Mouse (Mus musculus): ENCODE measurements around the gene Kif3a. TPM values are rescaled to one million over a fixed set of nuclear protein-coding genes. Genes with fewer than 3 reads are reported as not detected.

Kif3a gene
- total and polyA plus RNA-seq, 3 experiments = 7.7 to 26.5 (median 18.3) TPM

DNA sequence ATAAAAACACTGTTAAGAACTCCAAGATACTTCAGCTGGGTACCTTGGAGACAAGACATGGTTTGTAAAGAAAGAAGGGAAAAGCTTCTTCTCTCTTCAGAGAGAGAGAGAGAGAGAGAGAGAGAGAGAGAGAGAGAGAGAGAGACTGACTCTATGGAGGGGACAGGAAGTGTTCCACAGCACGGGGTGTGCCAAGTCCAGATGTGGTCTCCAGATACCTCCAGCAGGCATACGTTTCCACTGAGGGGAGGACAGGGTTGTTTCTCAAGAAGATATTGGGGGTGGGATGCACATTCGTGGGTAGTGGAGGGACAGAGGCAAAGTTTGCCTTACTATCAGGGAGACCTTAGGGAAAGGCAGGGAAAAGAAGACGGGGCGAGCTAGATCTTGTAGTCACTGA lies 48.4 kb upstream of the Kif3a start:
- H3K36me3 ChIP-seq (replicated peaks in 1 of 2; ENCODE audit: control insufficient read depth in 1 of 2, insufficient read depth in 1 of 2, low read length in 1 of 2) = no peaks in the 10 kb centered on the region
- no peak overlapping the region for H3K4me2 ChIP-seq (ENCODE audit: insufficient read depth, low read depth, poor library complexity, severe bottlenecking)
- no peak overlapping the region for H3K27ac ChIP-seq (ENCODE audit: insufficient read depth, low read depth)
- in situ Hi-C loops (cut with MboI; ENCODE audit: low pct_ligation_motif_present, low pct_unique_long_range_greater_than_20kb, low sequenced_read_pairs) (loop anchor here (5.0 kb wide), 1 partner anchor 46 kb away; the partner anchor contains the start of gene Gm9837), dilution Hi-C loops (cut with MboI; ENCODE audit: extremely low pct_ligation_motif_present, extremely low pct_unique_long_range_greater_than_20kb, low sequenced_read_pairs) (no loop called here)
- H3K27me3 ChIP-seq (replicated peaks) = peaks cover 20% of the 10 kb centered on the region
- no peaks in the 10 kb centered on the region for H3K9me3 ChIP-seq (replicated peaks; ENCODE audit: low read length)
- no peak overlapping the region for H3K9ac ChIP-seq (ENCODE audit: insufficient read depth, low read depth)
- no peak for DNase-seq (ENCODE audit: extremely low read depth)
- H3K4me1 ChIP-seq (ENCODE audit: control insufficient read depth in 1 of 2, insufficient read depth in 2 of 2) = peaks cover 8 to 20% of the 10 kb centered on the region in 2 experiments
- TF ChIP-seq IRF4 (IDR thresholded peaks at IDR 0.05; ENCODE audit: low read depth, low read length) (no peak), UBTF (IDR thresholded peaks at IDR 0.05; ENCODE audit: low read depth, low read length) (no peak), MXI1 (IDR thresholded peaks at IDR 0.05; ENCODE audit: low read depth, low read length) (no peak)
- H3K4me3 ChIP-seq (replicated peaks in 1 of 3; ENCODE audit: low read depth in 2 of 3, low read length in 2 of 3, poor library complexity in 1 of 3) = no peak overlapping the region
- no peaks in the 10 kb centered on the region for H3K79me2 ChIP-seq (replicated peaks; ENCODE audit: control insufficient read depth, extremely low read depth, insufficient read depth, poor library complexity, severe bottlenecking)

GRCm38 (mm10) chr11:53519207-53520121 lies 47.7 kb upstream of the Kif3a start, which contains the start of gene Sept8:
Sept8 (plus strand) TSS chr11:53519257.
- no peaks in the 10 kb centered on the region for H3K79me2 ChIP-seq (replicated peaks; ENCODE audit: control insufficient read depth, extremely low read depth, insufficient read depth, poor library complexity, severe bottlenecking)
- peak within 1 kb of the TSS; percentile 86 for H3K4me2 ChIP-seq (ENCODE audit: insufficient read depth, low read depth, poor library complexity, severe bottlenecking)
- peak within 1 kb of the TSS; percentile 55 to 67 (median 60) for H3K4me3 ChIP-seq (replicated peaks in 1 of 3; ENCODE audit: low read depth in 2 of 3, low read length in 2 of 3, poor library complexity in 1 of 3)
- peaks cover 8 to 20% of the 10 kb centered on the region in 2 experiments for H3K4me1 ChIP-seq (ENCODE audit: control insufficient read depth in 1 of 2, insufficient read depth in 2 of 2)
- TF ChIP-seq NRF1 (IDR thresholded peaks at IDR 0.05; ENCODE audit: low read depth, low read length) (peak; percentile 40; the same call in 1 of the 2 replicates), POLR2A (IDR thresholded peaks at IDR 0.05; ENCODE audit: low read depth, low read length) (peak; percentile 45; the same call in 1 of the 2 replicates), JUND (conservative IDR thresholded peaks at IDR 0.05; ENCODE audit: low read depth, low read length) (no peak), UBTF (IDR thresholded peaks at IDR 0.05; ENCODE audit: low read depth, low read length) (peak; percentile 67), MEF2A (IDR thresholded peaks at IDR 0.05; ENCODE audit: borderline replicate concordance, low read depth, low read length) (0 out of 2 replicates have a peak, but pooled peaks have one; percentile 12), RAD21 (IDR thresholded peaks at IDR 0.05; ENCODE audit: low read depth, low read length) (no peak), HCFC1 (IDR thresholded peaks at IDR 0.05; ENCODE audit: low read depth, low read length) (peak; percentile 73), ZC3H11A (IDR thresholded peaks at IDR 0.05; ENCODE audit: low read depth, low read length) (no peak), POLR2AphosphoS2 (IDR thresholded peaks at IDR 0.05; ENCODE audit: low read depth, low read length) (no peak), ZKSCAN1 (IDR thresholded peaks at IDR 0.05; ENCODE audit: borderline replicate concordance, low read depth, low read length) (no peak), SMC3 (IDR thresholded peaks at IDR 0.05; ENCODE audit: low read depth, low read length) (no peak), IRF4 (IDR thresholded peaks at IDR 0.05; ENCODE audit: low read depth, low read length) (peak; percentile 41; the same call in 1 of the 2 replicates), KAT2A (IDR thresholded peaks at IDR 0.05; ENCODE audit: insufficient replicate concordance, low read length) (no peak), CTCF (conservative IDR thresholded peaks at IDR 0.05 in 1 of 2, IDR thresholded peaks at IDR 0.05 in 1 of 2; ENCODE audit: low read depth in 2 of 2, low read length in 2 of 2) (no peak), ELF1 (IDR thresholded peaks at IDR 0.05; ENCODE audit: low read depth, low read length) (peak; percentile 82), SIN3A (IDR thresholded peaks at IDR 0.05; ENCODE audit: low read length) (0 out of 2 replicates have a peak, but pooled peaks have one; percentile 28), EP300 (IDR thresholded peaks at IDR 0.05; ENCODE audit: low read length) (no peak)
- no peaks in the 10 kb centered on the region for H3K36me3 ChIP-seq (replicated peaks in 1 of 2; ENCODE audit: control insufficient read depth in 1 of 2, insufficient read depth in 1 of 2, low read length in 1 of 2)
- no peak within 1 kb of the TSS for H3K27ac ChIP-seq (ENCODE audit: insufficient read depth, low read depth)
- H3K9ac ChIP-seq (ENCODE audit: insufficient read depth, low read depth) = peak within 1 kb of the TSS; percentile 65
- H3K27me3 ChIP-seq (replicated peaks) = peaks cover 20% of the 10 kb centered on the region
- dilution Hi-C loops (cut with MboI; ENCODE audit: extremely low pct_ligation_motif_present, extremely low pct_unique_long_range_greater_than_20kb, low sequenced_read_pairs) = no loop called here
- no peak for DNase-seq (ENCODE audit: extremely low read depth)
- in situ Hi-C loops (cut with MboI; ENCODE audit: low pct_ligation_motif_present, low pct_unique_long_range_greater_than_20kb, low sequenced_read_pairs) = loop anchor here (5.0 kb wide), 1 partner anchor 47 kb away; the partner anchor contains the start of gene Gm9837
- H3K9me3 ChIP-seq (replicated peaks; ENCODE audit: low read length) = no peaks in the 10 kb centered on the region
